Mouse (Mus musculus) frontal cortex, adult 2 months (tissue): ENCODE results near the gene Slc26a5. TPM values are rescaled to one million over a fixed set of nuclear protein-coding genes. Genes with fewer than 3 reads are reported as not detected.

Source experiments
- DNase-seq, 2 experiments: peaks; one replicate each; pipeline ENCODE4 v3.0.0; 2022; ENCODE audit warnings: low spot score in 1 of 2; ENCODE audit errors: extremely low spot score in 1 of 2
- polyA plus RNA-seq: library from polyadenylated mRNA; depleted of rRNA; stranded (reverse); fragments of >200 nt; gene quantifications from 2 replicates; pipeline ENCODE4 v1.2.3, GENCODE M21; 2012; rRNA removed

Slc26a5 gene
- polyA plus RNA-seq, 1 experiment: 0.12 TPM

- peak in 1 of 2 experiments; percentile 58 for DNase-seq
These were observed 51.4 kb downstream of the Slc26a5 start for GRCm38 (mm10) chr5:21813994-21814393.

GRCm38 (mm10) chr5:21810924-21811323 lies 54.5 kb downstream of the Slc26a5 start:
- no peak for DNase-seq

- DNase-seq: no peak
These were observed 60.6 kb downstream of the Slc26a5 start for GRCm38 (mm10) chr5:21804837-21805236.

- no peak for DNase-seq
These were observed 61.7 kb downstream of the Slc26a5 start for GRCm38 (mm10) chr5:21803691-21804188.

DNA sequence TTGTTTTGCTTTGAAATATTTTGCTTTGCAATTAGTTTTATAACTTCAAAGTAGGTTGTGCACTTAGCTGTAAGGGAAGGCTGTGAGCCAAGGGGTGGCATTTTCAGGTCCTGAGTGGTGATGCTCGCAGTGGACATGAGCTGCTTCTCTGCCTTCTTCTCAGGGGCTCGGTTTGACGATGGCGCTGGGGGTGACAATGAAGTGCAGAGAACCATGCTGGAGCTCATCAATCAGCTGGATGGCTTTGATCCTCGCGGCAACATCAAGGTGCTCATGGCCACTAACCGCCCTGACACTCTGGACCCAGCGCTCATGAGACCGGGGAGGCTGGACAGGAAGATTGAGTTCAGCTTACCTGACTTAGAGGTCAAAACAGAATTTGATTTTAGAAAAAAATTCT lies 62.5 kb downstream of the Slc26a5 start:
- no peak for DNase-seq

DNA sequence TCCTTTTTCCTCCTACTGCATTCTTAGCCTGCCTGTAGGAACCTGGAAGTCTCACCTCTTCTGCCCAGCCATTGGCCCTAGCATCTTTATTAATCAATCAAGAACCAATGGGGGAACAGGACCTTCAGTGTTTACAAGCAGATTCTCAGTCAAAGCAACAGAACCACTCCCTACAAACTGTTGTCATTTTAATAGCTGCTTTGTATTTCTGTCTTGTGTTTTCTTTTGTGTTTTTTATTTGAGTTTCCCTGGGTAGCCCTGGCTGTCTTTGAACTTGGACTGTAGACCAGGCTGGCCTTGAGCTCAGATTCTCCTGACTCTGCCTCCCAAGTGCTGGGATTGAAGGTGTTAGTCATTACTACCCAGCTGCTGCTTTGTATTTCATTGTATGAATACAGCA lies 73.2 kb downstream of the Slc26a5 start:
- no peak for DNase-seq

- DNase-seq: peak in 1 of 2 experiments; percentile 20
These were observed 76.3 kb downstream of the Slc26a5 start for GRCm38 (mm10) chr5:21789061-21789460.

DNA sequence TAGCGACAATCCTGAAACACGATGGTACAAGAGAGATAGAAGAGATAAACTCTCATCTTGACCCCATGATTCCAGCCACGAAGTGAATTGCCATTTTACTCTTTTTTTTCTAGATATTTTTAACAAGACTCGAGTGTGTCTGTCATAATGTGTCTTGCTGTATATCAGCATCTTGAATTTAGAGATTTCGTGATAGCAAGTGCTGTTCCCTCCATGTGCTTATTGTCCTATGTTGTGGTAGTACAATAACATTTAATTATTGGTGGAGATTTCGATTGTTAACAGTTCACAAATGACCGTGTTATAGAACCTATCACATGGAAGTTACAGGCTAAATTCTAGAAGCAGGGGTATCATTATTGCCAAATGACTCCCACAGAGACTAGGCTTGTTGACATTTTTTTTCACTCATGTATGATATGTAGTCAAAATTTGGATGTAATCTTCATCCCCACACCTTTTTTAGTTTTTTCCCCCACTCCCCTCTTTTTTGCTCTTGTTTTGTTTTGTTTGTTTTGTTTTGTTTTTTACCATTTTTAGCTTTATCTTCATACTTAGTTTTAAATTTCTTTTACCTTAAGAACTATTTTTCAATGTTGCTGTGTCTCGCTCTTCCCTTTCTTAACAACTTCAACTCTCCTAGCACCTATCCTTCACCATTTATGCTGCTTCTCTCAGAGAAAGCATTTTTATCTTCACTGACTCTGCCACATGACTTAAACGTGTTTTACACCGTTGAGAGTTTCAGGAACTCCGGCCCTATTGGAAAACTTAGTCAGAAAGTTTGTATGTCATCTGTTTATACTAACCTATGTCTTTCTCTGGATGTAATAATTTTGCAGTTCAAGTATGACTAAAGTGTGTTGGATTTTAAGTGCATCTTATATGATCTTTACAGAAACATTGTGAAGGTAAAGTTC lies 78.0 kb downstream of the Slc26a5 start:
- no peak for DNase-seq

- peak; percentile 78 to 96 for DNase-seq
These were observed 78.9 kb downstream of the Slc26a5 start for GRCm38 (mm10) chr5:21786258-21787185.

- no peak for DNase-seq
These were observed 79.6 kb downstream of the Slc26a5 start for GRCm38 (mm10) chr5:21785776-21786175.

DNA sequence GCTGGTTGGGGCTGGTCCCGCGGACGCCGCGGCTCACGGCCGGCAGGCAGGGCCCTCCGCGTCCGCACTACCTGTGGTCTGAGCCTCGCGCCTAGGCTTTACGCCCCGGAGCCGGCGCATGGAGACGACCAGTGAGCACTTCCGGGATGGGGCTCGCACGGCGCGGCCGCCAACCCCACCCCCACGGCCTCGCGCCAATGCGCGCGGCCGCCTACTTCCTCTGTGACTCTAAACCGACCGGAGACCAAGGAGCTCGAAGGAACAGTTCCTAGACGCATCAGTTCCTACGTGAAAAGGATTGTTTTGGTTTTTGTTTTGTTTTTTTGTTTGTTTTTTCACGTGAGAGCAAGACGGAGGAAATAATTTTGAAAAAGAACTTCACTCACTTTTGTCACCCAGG lies 80.4 kb downstream of the Slc26a5 start, which contains the start of the genes Dnajc2 and Psmc2:
TSS of gene Dnajc2 (minus strand) at position 199 of the 400 bp plus-strand sequence.
TSS of gene Psmc2 (plus strand) at position 231 of the 400 bp plus-strand sequence.
- peak; percentile 79 to 91 for DNase-seq

GRCm38 (mm10) chr5:21784161-21785052 lies 81.0 kb downstream of the Slc26a5 start:
- DNase-seq: no peak

DNA sequence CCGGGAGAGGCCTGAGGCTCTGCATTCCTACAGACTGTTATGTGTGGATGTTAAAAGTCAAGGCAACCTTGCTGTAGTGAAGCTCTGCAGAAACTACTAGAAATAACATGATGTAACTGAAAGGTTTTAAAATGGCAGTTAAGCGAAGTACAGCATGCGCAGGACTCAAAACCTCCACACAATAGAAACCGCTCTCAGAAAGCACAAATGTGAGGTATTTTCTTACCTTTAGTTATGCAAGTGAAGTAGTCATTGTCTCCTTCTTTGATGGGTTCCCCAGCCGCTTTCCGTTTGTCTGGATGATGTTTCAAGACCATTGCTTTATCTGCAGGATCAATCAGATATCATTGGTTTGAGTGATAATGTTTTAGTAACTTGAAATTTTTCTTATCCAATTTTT lies 88.9 kb downstream of the Slc26a5 start:
- no peak for DNase-seq

DNA sequence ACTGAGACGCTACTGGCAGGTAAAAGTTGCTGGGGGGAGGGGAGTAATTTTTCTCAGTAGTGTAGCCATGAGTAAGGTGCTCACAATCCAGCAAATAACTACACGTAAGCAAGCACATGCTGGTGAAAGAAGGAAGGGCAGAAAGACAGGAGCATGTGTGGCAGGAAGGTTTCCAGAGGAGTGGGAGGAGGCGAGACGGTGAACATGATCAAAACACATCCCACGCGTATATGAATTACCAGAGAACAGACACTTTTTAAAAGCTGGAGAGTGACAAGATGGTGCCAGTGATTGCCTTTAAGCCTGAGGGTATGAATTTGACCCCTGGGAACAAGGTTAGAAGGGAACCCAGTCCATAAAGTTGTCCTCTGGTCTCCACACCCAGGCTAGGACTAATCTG lies 95.6 kb downstream of the Slc26a5 start:
- DNase-seq: no peak

GRCm38 (mm10) chr5:21768506-21768905 lies 96.9 kb downstream of the Slc26a5 start:
- no peak for DNase-seq

Other genes starting within 250 kb of the Slc26a5 start
- gene Fbxl13, start 220.0 kb downstream of the Slc26a5 start, polyA plus RNA-seq: 0.15 and 0.20 TPM in 2 replicates
- 26.6 and 27.2 TPM in 2 replicates for gene Armc10, start 219.8 kb downstream of the Slc26a5 start, polyA plus RNA-seq
- gene Napepld, start 164.2 kb downstream of the Slc26a5 start, polyA plus RNA-seq: 7.6 and 7.8 TPM in 2 replicates
- 56.2 and 61.2 TPM in 2 replicates for gene Pmpcb, start 128.5 kb downstream of the Slc26a5 start, polyA plus RNA-seq
- 21.5 and 24.1 TPM in 2 replicates for gene Dnajc2, start 80.4 kb downstream of the Slc26a5 start, polyA plus RNA-seq
- gene Psmc2, start 80.3 kb downstream of the Slc26a5 start, polyA plus RNA-seq: 91.4 and 96.8 TPM in 2 replicates